Mouse (Mus musculus) bone marrow macrophage, adult 2 months (primary cell): Measurements from ENCODE around the gene Acsl3.

Source experiments
- CTCF ChIP-seq: IDR thresholded peaks from 2 replicates; pipeline ENCODE4 v1.5.1; 2012; ENCODE audit warnings: low read depth, mild to moderate bottlenecking, low read length, moderate library complexity
- POLR2A ChIP-seq: IDR thresholded peaks from 2 replicates; pipeline ENCODE4 v1.6.1; 2012; ENCODE audit warnings: mild to moderate bottlenecking, low read depth, low read length, borderline replicate concordance

DNA sequence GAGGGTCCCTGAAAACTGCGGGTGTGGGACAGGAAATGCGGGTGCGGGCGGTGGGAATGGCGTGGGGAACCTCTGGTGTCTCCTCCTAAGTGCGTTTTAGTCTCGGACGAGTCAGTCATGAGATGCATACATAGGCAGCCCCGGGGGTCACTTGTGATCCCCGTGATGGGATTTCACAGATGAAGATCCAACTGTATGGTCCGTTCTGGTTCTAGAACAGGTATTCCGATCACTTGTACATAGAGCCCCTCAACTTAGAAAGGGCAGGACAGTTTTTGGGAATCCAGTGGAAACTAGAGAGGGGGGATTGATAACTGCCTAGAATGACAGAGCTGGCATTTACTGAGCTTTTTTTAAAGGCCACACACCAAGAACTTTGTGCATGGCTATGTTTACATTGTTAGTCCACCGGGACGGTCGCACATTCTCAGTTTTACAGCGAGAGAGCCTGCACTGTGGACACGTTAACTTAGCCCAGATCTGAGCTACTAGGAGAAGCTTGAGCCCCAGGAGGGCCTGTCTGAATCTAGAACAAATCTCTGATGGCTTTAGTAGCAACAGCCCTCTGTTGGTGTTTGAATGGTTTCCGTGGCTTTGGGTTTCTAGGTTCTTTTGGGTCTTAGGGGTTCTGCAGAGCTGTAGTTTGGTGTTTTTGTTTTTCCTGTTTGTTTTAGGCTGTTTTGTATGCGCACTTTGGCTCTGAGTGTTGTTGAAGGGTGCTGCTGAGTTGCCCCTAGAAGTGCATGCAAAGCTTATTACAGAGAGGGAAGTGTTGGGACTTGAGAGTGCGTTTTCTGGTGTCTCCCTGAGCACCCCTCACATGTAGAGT is 1.0 kb downstream of the Acsl3 start:
- no peak for TF ChIP-seq CTCF
- no peak for TF ChIP-seq POLR2A
